1 mouse cellular context compared by ENCODE assay signal in genomic region chr9:44450387-44450786, GRCm38 (mm10).
TF ChIP-seq lines count a peak whose summit lies in the region.

No protein-coding gene starts in this region.

TF ChIP-seq in MEL, 35 proteins besides CTCF, POLR2A, EP300 and RAD21:
- TF ChIP-seq ZC3H11A (IDR thresholded peaks at IDR 0.05; ENCODE audit: low read depth, low read length), result no peak
- TF ChIP-seq USF2 (IDR thresholded peaks at IDR 0.05; ENCODE audit: borderline replicate concordance in 1 of 2, insufficient read depth in 1 of 2, low read depth in 1 of 2, low read length in 2 of 2), result no peak
- no peak for TF ChIP-seq MEF2A (IDR thresholded peaks at IDR 0.05; ENCODE audit: extremely low read depth, insufficient replicate concordance, low read depth, low read length, poor library complexity, severe bottlenecking)
- TF ChIP-seq NRF1 (IDR thresholded peaks at IDR 0.05; ENCODE audit: insufficient read depth, low read depth, low read length, poor library complexity, severe bottlenecking), result no peak
- TF ChIP-seq SMC3 (IDR thresholded peaks at IDR 0.05; ENCODE audit: low read depth, low read length), result peak; percentile 52
TF ChIP-seq in MEL: peak in this region for 1.
